Mouse (Mus musculus) bone marrow, adult 2 months (tissue): Measurements from ENCODE around the gene Gm45208.

Experiments
- CTCF ChIP-seq: fragments of 200-500 bp; IDR thresholded peaks from 2 replicates; pipeline ENCODE4 v1.5.1; 2011; ENCODE audit warnings: low read length, control low read depth; ENCODE audit not compliant: control insufficient read depth, insufficient read depth
- POLR2A ChIP-seq: fragments of 200-500 bp; IDR thresholded peaks from 2 replicates; pipeline ENCODE4 v1.6.1; 2011; ENCODE audit warnings: low read depth, mild to moderate bottlenecking, control low read depth, low read length, borderline replicate concordance; ENCODE audit not compliant: control insufficient read depth

DNA sequence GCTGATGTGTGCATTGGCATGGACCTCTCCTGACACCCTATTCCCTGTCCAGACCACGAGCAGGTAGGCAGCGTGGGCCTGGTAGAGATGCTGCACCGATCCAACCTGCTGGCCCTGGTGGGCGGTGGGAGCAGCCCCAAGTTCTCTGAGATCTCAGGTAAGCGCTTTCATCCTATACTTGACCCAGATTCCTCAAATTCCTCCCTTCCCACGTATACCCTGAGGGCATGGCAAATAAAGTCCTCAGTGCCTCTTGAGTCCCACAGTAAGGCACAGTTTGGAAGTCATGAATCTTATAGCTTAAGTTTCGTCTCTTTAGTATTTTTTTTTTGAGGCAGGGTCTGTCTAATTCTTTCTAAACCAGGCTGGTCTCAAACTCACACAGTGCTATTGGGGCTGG, 2.1 kb downstream of the Gm45208 start:
- TF ChIP-seq POLR2A (no peak), CTCF (no peak)
